Mouse (Mus musculus) lung, adult 2 months (tissue): ENCODE measurements at regions not wholly inside any gene's neighbourhood (a gene's known extent, or its start where the extent isn't known, plus 50 kb on each side); places are given as distances from the start of the nearest gene placed in this dataset.

ENCODE experiments used
- CTCF ChIP-seq: fragments of 200-500 bp; IDR thresholded peaks from 2 replicates; pipeline ENCODE4 v1.5.1; 2011; ENCODE audit warnings: mild to moderate bottlenecking, low read length, control low read depth; ENCODE audit not compliant: insufficient read depth
- POLR2A ChIP-seq: fragments of 200-500 bp; IDR thresholded peaks from 2 replicates; pipeline ENCODE4 v1.6.1; 2011; ENCODE audit warnings: low read depth, mild to moderate bottlenecking, control low read depth, low read length, borderline replicate concordance; ENCODE audit errors: extremely low read depth

DNA sequence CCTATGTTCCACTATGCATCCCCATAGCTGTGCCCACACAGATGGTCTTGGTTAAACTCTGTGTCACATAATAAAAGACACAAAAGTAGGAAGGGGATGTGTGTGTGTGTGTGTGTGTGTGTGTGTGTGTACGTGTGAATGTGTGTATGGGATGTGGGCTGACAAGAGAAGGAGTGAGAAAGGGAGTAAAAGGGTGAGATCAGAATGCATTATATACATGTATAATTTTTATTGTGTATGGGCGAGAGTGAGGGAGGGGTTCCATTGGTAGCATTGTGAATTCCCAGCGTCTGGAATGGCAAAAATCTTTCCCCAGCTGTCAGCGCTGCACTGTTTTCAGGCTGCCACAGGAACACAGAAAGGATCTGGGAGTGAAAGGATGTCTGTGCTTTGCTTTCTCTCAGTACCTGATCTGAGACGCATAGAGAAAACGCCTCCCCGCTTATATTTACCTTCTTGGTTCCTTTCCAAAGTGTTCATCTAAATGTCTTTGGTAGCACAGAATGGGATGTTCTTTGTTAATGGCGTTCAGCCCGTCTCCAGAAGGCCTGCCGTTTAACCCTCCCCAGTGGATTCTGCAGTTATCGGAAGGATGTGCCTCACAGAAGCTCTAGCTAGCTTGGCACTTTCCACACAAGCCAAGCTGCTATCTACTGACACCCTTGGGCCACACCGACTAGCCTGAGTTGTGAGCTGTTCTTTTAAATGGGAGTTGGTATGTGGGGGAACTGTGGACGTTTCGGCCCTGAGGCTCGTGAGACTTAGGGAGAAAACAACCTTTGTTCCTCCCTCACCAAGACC, 785.8 kb downstream of the Tmem114 start:
- TF ChIP-seq CTCF (no peak), POLR2A (no peak)
